Mouse (Mus musculus) C2C12 (cell line): ENCODE measurements around the gene Col9a1. TPM values are rescaled to one million over a fixed set of nuclear protein-coding genes. Genes with fewer than 3 reads are reported as not detected.

Experiments
- H3K27me3 ChIP-seq: one replicate; pipeline ENCODE4 v1.6.1; 2011; ENCODE audit not compliant: control insufficient read depth, insufficient read depth, insufficient read length
- H3K36me3 ChIP-seq: one replicate; pipeline ENCODE4 v1.6.1; 2011; ENCODE audit not compliant: control insufficient read depth, insufficient read depth
- H3K4me3 ChIP-seq: one replicate; pipeline ENCODE4 v1.5.1; 2011; ENCODE audit warnings: mild to moderate bottlenecking, control low read depth; ENCODE audit not compliant: poor library complexity, insufficient read depth, severe bottlenecking
- H3K79me2 ChIP-seq: one replicate; pipeline ENCODE4 v1.6.1; 2011; ENCODE audit not compliant: control insufficient read depth, insufficient read depth
- H3K79me3 ChIP-seq: one replicate; pipeline ENCODE4 v1.6.1; 2011; ENCODE audit warnings: low read depth, control low read depth
- H3ac ChIP-seq: one replicate; pipeline ENCODE3; 2011; ENCODE audit warnings: low read depth; ENCODE audit not compliant: control insufficient read depth, insufficient read length
- CEBPB ChIP-seq: IDR thresholded peaks from one replicate; pipeline ENCODE4 v1.6.1; 2011; ENCODE audit warnings: low read depth, mild to moderate bottlenecking, control low read depth, moderate library complexity
- CTCF ChIP-seq: IDR thresholded peaks from one replicate; pipeline ENCODE4 v1.5.1; 2011; ENCODE audit not compliant: control insufficient read depth, insufficient read depth, insufficient read length
- FOSL1 ChIP-seq: IDR thresholded peaks from one replicate; pipeline ENCODE4 v1.8.0; 2011; ENCODE audit warnings: mild to moderate bottlenecking, low read length; ENCODE audit not compliant: poor library complexity, insufficient read depth, severe bottlenecking
- MAX ChIP-seq: IDR thresholded peaks from one replicate; pipeline ENCODE4 v1.6.1; 2011; ENCODE audit warnings: mild to moderate bottlenecking, control low read depth
- MYOD1 ChIP-seq: IDR thresholded peaks from one replicate; pipeline ENCODE4 v1.6.1; 2011; ENCODE audit warnings: low read depth; ENCODE audit not compliant: control insufficient read depth, insufficient read length
- MYOG ChIP-seq: IDR thresholded peaks from one replicate; pipeline ENCODE4 v1.6.1; 2011; ENCODE audit not compliant: control insufficient read depth, insufficient read length; ENCODE audit errors: extremely low read depth
- USF1 ChIP-seq: IDR thresholded peaks from one replicate; pipeline ENCODE4 v1.6.1; 2011; ENCODE audit warnings: low read depth, mild to moderate bottlenecking, control low read depth, moderate library complexity
- long read RNA-seq, 2 experiments: library from polyadenylated mRNA; unstranded; transcript quantifications; one replicate each; pipeline ENCODE4 v2.0.0; 2019 to 2020
- polyA plus RNA-seq: library from polyadenylated mRNA; unstranded; fragments of >200 nt; fragmentation: generic; extraction: Trizol; gene quantifications from one replicate; pipeline ENCODE4 v1.2.1, GENCODE M21; 2012; ENCODE audit warnings: missing spikeins

Col9a1 gene
- polyA plus RNA-seq, result not detected
- long read RNA-seq, experiment 1, result 0 reads
- long read RNA-seq, experiment 2, result 0 reads

DNA sequence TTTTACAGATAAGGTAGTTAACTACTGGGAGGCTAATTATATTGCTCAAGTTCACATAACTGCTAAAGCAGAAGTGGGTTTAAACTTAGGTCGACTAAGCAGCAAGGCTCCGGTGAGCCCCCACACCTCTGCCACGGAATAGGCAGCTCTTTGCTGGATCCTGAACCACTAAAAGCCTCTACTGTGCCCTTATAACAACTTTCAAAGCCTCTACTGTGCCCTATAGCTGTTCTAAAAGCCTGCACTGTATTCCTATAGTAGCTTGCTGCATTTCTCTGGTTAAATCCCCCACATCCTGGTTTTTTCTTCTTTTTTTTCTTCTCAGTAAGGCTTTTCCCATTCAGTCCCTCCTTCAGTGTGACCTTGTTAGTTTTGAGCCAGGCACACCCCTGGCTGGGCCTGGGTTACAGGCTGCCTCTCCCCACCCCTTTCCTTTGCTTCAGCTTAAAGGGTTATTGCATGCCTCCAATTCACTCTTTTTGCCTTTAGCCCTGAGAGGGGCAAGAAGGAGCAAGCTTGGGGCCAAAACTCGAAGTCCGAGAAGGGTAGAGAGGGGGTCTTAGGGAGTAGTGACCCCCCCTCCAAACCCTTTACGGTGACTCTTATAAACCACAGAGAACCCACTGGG, at the start of gene Col9a1:
Col9a1 (plus strand) TSS at position 387 of the 628 bp plus-strand sequence.
- Histone ChIP-seq H3K27me3 (no peaks in the 10 kb centered on the region), H3K36me3 (no peaks in the 10 kb centered on the region), H3K4me3 (no peak within 1 kb of the TSS)

GRCm38 (mm10) chr1:24127866-24128265, 49.5 kb upstream of the Col9a1 start:
- no peaks in the 10 kb centered on the region for H3K27me3 ChIP-seq
- no peaks in the 10 kb centered on the region for H3K79me2 ChIP-seq
- no peak overlapping the region for H3ac ChIP-seq
- H3K36me3 ChIP-seq, result no peaks in the 10 kb centered on the region
- no peaks in the 10 kb centered on the region for H3K79me3 ChIP-seq
- TF ChIP-seq CTCF (no peak), CEBPB (no peak), USF1 (no peak), MYOG (no peak), FOSL1 (no peak), MAX (no peak), MYOD1 (no peak)
- no peak overlapping the region for H3K4me3 ChIP-seq

More for the DNA sequence above, at the start of gene Col9a1:
- Histone ChIP-seq H3K79me3 (no peaks in the 10 kb centered on the region), H3ac (no peak within 1 kb of the TSS), H3K79me2 (no peaks in the 10 kb centered on the region)
- TF ChIP-seq USF1 (no peak), CTCF (no peak), MAX (no peak), CEBPB (no peak), MYOD1 (no peak), FOSL1 (no peak), MYOG (no peak)

- Histone ChIP-seq H3K27me3 (peaks cover 5% of the 10 kb centered on the region), H3K4me3 (no peak overlapping the region), H3K79me3 (no peaks in the 10 kb centered on the region), H3K79me2 (no peaks in the 10 kb centered on the region), H3K36me3 (no peaks in the 10 kb centered on the region), H3ac (no peak overlapping the region)
- no peak for TF ChIP-seq MYOD1
- no peak for TF ChIP-seq USF1
- no peak for TF ChIP-seq CTCF
- TF ChIP-seq CEBPB, result no peak
- TF ChIP-seq FOSL1, result no peak
- TF ChIP-seq MYOG, result no peak
- no peak for TF ChIP-seq MAX
These were observed 43.6 kb upstream of the Col9a1 start for GRCm38 (mm10) chr1:24133853-24134252.

GRCm38 (mm10) chr1:24134792-24135191, 42.6 kb upstream of the Col9a1 start:
- peaks cover 5% of the 10 kb centered on the region for H3K27me3 ChIP-seq
- no peaks in the 10 kb centered on the region for H3K79me3 ChIP-seq
- no peaks in the 10 kb centered on the region for H3K36me3 ChIP-seq
- H3ac ChIP-seq, result no peak overlapping the region
- H3K4me3 ChIP-seq, result no peak overlapping the region
- no peaks in the 10 kb centered on the region for H3K79me2 ChIP-seq
- TF ChIP-seq MYOD1, result no peak
- no peak for TF ChIP-seq MYOG
- no peak for TF ChIP-seq USF1
- no peak for TF ChIP-seq FOSL1
- no peak for TF ChIP-seq CTCF
- TF ChIP-seq CEBPB, result no peak

DNA sequence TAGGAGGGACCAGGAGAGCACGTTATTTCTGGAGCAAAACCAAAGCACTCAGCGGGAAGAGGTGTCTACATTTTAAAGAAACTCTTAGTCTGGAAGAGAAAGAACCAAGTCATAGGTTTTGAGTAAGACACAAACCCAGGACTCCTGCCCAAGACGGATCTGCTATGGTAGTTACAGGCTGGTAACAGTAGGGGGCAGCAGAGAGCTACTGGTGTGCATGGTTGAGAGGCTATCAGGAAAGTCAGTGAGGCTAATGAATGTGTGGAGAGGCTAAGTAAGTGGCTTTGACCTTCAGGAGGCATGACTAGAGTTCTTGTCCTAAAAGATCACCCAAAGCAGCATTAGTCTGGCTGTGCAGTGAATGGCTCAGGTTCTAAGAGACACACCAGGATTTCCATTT, 40.3 kb upstream of the Col9a1 start:
- Histone ChIP-seq H3K4me3 (no peak overlapping the region), H3K79me3 (no peaks in the 10 kb centered on the region), H3K27me3 (peaks cover 5% of the 10 kb centered on the region), H3K79me2 (no peaks in the 10 kb centered on the region), H3K36me3 (no peaks in the 10 kb centered on the region), H3ac (no peak overlapping the region)
- no peak for TF ChIP-seq MYOG
- peak; percentile 59 for TF ChIP-seq CTCF
- no peak for TF ChIP-seq FOSL1
- TF ChIP-seq USF1, result no peak

GRCm38 (mm10) chr1:24140555-24140954, 36.9 kb upstream of the Col9a1 start:
- H3K27me3 ChIP-seq, result no peaks in the 10 kb centered on the region
- no peaks in the 10 kb centered on the region for H3K36me3 ChIP-seq
- H3K4me3 ChIP-seq, result no peak overlapping the region
- H3K79me2 ChIP-seq, result no peaks in the 10 kb centered on the region
- TF ChIP-seq FOSL1, result no peak
- no peak for TF ChIP-seq USF1
- TF ChIP-seq MYOD1, result no peak
- TF ChIP-seq CTCF, result no peak
- no peak for TF ChIP-seq MAX
- TF ChIP-seq CEBPB, result no peak
- TF ChIP-seq MYOG, result no peak
- H3ac ChIP-seq, result no peak overlapping the region
- no peaks in the 10 kb centered on the region for H3K79me3 ChIP-seq
